Mouse (Mus musculus) urinary bladder, adult 2 months (tissue): ENCODE measurements around the gene Uqcc1. TPM values are rescaled to one million over a fixed set of nuclear protein-coding genes. Genes with fewer than 3 reads are reported as not detected.
A peak's percentile ranks its signal among the peaks of the same experiment; 100 is the strongest.

ENCODE experiments used
- DNase-seq: peaks from one replicate; pipeline ENCODE4 v3.0.0; 2022; ENCODE audit warnings: low spot score
- polyA plus RNA-seq: library from polyadenylated mRNA; depleted of rRNA; stranded (reverse); fragments of >200 nt; gene quantifications from 2 replicates; pipeline ENCODE4 v1.2.3, GENCODE M21; 2012; rRNA removed

The Uqcc1 gene
- polyA plus RNA-seq, 1 experiment, result 60.2 TPM

- peak; percentile 10 for DNase-seq
Measured at GRCm38 (mm10) chr2:155814829-155815228, 115.3 kb downstream of the Uqcc1 start.

GRCm38 (mm10) chr2:155812637-155813036 lies 117.5 kb downstream of the Uqcc1 start:
- peak; percentile 12 for DNase-seq

- DNase-seq, result peak; percentile 33
Measured at GRCm38 (mm10) chr2:155811821-155812396, 118.2 kb downstream of the Uqcc1 start.

- no peak for DNase-seq
Measured at GRCm38 (mm10) chr2:155809620-155810019, 120.5 kb downstream of the Uqcc1 start.

GRCm38 (mm10) chr2:155807408-155807807 lies 122.7 kb downstream of the Uqcc1 start:
- no peak for DNase-seq

GRCm38 (mm10) chr2:155806548-155806947 lies 123.6 kb downstream of the Uqcc1 start:
- DNase-seq, result no peak

- DNase-seq, result no peak
Measured at GRCm38 (mm10) chr2:155805925-155806255, 124.2 kb downstream of the Uqcc1 start.

GRCm38 (mm10) chr2:155805231-155805924 lies 124.7 kb downstream of the Uqcc1 start:
- DNase-seq, result no peak

GRCm38 (mm10) chr2:155804053-155804452 lies 126.1 kb downstream of the Uqcc1 start:
- no peak for DNase-seq

- no peak for DNase-seq
Measured at GRCm38 (mm10) chr2:155802761-155803160, 127.3 kb downstream of the Uqcc1 start.

- no peak for DNase-seq
Measured at GRCm38 (mm10) chr2:155798613-155799012, 131.5 kb downstream of the Uqcc1 start.

Other genes starting within 250 kb of the Uqcc1 start
- 86.9 and 90.7 TPM in 2 replicates for gene Trpc4ap, start 237.9 kb downstream of the Uqcc1 start, polyA plus RNA-seq
- gene Edem2, start 200.8 kb downstream of the Uqcc1 start, polyA plus RNA-seq, result 56.1 and 78.7 TPM in 2 replicates
- gene Gm17581, start 194.4 kb downstream of the Uqcc1 start, polyA plus RNA-seq, result not detected in 2 replicates
- gene Procr, start 179.2 kb downstream of the Uqcc1 start, polyA plus RNA-seq, result 19.3 and 21.2 TPM in 2 replicates
- 0.04 and 0.09 TPM in 2 replicates for gene Mmp24, start 155.0 kb downstream of the Uqcc1 start, polyA plus RNA-seq
- gene BC029722, start 110.9 kb downstream of the Uqcc1 start, polyA plus RNA-seq, result 42.8 and 48.4 TPM in 2 replicates
- 63.3 and 65.9 TPM in 2 replicates for gene Eif6, start 103.4 kb downstream of the Uqcc1 start, polyA plus RNA-seq
- gene Fam83c, start 95.5 kb downstream of the Uqcc1 start, polyA plus RNA-seq, result 2.6 and 3.7 TPM in 2 replicates
- not detected in 2 replicates for gene Gm15557, start 10.4 kb upstream of the Uqcc1 start, polyA plus RNA-seq
- 1.5 and 1.7 TPM in 2 replicates for gene Gdf5, start 15.1 kb upstream of the Uqcc1 start, polyA plus RNA-seq
- 11.7 and 13.4 TPM in 2 replicates for gene Cep250, start 26.1 kb upstream of the Uqcc1 start, polyA plus RNA-seq
- 2.3 and 4.7 TPM in 2 replicates for gene 6430550D23Rik, start 77.7 kb upstream of the Uqcc1 start, polyA plus RNA-seq
- gene Ergic3, start 77.7 kb upstream of the Uqcc1 start, polyA plus RNA-seq, result 190 and 196 TPM in 2 replicates
- 121 and 126 TPM in 2 replicates for gene Fer1l4, start 122.6 kb upstream of the Uqcc1 start, polyA plus RNA-seq
- gene Spag4, start 134.9 kb upstream of the Uqcc1 start, polyA plus RNA-seq, result 4.4 and 5.1 TPM in 2 replicates
- gene Cpne1, start 181.7 kb upstream of the Uqcc1 start, polyA plus RNA-seq, result 46.2 and 60.5 TPM in 2 replicates
- 4.6 and 7.5 TPM in 2 replicates for gene Rbm12, start 181.7 kb upstream of the Uqcc1 start, polyA plus RNA-seq
- 4.2 and 5.1 TPM in 2 replicates for gene Gm28036, start 196.8 kb upstream of the Uqcc1 start, polyA plus RNA-seq
- 210 and 265 TPM in 2 replicates for gene Romo1, start 213.7 kb upstream of the Uqcc1 start, polyA plus RNA-seq
- gene Nfs1, start 213.9 kb upstream of the Uqcc1 start, polyA plus RNA-seq, result 38.6 and 49.2 TPM in 2 replicates
- gene Rbm39, start 249.9 kb upstream of the Uqcc1 start, polyA plus RNA-seq, result 131 and 161 TPM in 2 replicates